Mouse (Mus musculus) forebrain, embryonic 11.5 days (tissue): Measurements from ENCODE around the gene Tekt2. TPM values are rescaled to one million over a fixed set of nuclear protein-coding genes. Genes with fewer than 3 reads are reported as not detected.

Experiments used
- ATAC-seq: fragments of 200-750 bp; cut with Nextera tagmentation; replicated peaks from 2 replicates; pipeline ENCODE4 v1.8.0; 2017; ENCODE audit warnings: moderate TSS enrichment; ENCODE audit not compliant: low FRiP score
- DNase-seq: peaks from one replicate; pipeline ENCODE4 v3.0.0-alpha.2; 2017; ENCODE audit warnings: low spot score
- H3K27ac ChIP-seq: fragments of 300-500 bp; sonication (generic); 2 replicates; pipeline ENCODE4 v1.5.1; 2014; ENCODE audit warnings: low read depth, low read length
- H3K27me3 ChIP-seq: fragments of 300-500 bp; sonication (generic); 2 replicates; pipeline ENCODE4 v1.6.1; 2014; ENCODE audit warnings: mild to moderate bottlenecking, low read length, mixed read lengths; ENCODE audit not compliant: control insufficient read depth, insufficient read depth
- H3K36me3 ChIP-seq: fragments of 300-500 bp; sonication (generic); 2 replicates; pipeline ENCODE4 v1.6.1; 2014; ENCODE audit warnings: mild to moderate bottlenecking, low read length, moderate library complexity, mixed read lengths; ENCODE audit not compliant: control insufficient read depth, insufficient read depth
- H3K4me1 ChIP-seq: fragments of 300-500 bp; sonication (generic); replicated peaks from 2 replicates; pipeline ENCODE4 v1.6.1; 2014; ENCODE audit warnings: low read length, mixed read lengths; ENCODE audit not compliant: control insufficient read depth, insufficient read depth
- H3K4me2 ChIP-seq: fragments of 300-500 bp; sonication (generic); 2 replicates; pipeline ENCODE4 v1.6.1; 2014; ENCODE audit warnings: low read depth, mild to moderate bottlenecking, low read length, moderate library complexity, mixed read lengths; ENCODE audit not compliant: severe bottlenecking
- H3K4me3 ChIP-seq: fragments of 300-500 bp; sonication (generic); 2 replicates; pipeline ENCODE4 v1.5.1; 2014; ENCODE audit warnings: low read depth, low read length
- H3K9ac ChIP-seq: fragments of 300-500 bp; sonication (generic); 2 replicates; pipeline ENCODE4 v1.6.1; 2014; ENCODE audit warnings: low read length
- H3K9me3 ChIP-seq: fragments of 300-500 bp; sonication (generic); 2 replicates; pipeline ENCODE4 v1.6.1; 2016; ENCODE audit warnings: low read length, mixed read lengths; ENCODE audit not compliant: control insufficient read depth
- WGBS: fragments of 180-500 bp; shearing (Covaris S2); extraction: QIAGEN DNeasy Blood & Tissue Kit; methylation state at CpG from one replicate; pipeline ENCODE4 v1.1.7; 2014; 5-methylcytosine and 5-hydroxymethylcytosine counted together
- polyA plus RNA-seq: library from polyadenylated mRNA; unstranded; fragments of >200 nt; fragmentation: Nextera tagmentation; extraction: Ambion mirVana; gene quantifications from 2 replicates; pipeline ENCODE4 v1.2.1, GENCODE M21; 2014

Tekt2 gene
- polyA plus RNA-seq, 1 experiment from 2014 or later = 4.9 TPM

DNA sequence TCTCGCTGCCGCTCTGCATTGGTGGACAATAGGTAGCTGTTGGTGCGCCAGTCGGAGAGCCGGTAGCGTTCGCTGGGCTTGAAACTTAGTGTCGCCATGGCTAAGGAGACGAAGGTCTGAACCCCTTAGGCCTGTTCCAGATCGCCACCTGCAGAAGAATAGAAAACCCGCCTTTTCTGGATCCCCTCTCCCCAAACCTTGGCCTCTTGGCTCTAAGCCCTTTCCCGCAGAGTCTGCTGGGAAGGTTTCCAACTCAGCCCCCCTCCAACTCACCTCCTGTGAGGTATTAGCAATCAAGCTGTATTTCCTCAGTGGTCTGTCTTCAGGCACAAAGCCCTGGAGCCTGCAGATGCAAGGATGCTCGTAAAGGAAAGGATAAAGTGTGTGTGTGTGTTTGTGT, 627 bp downstream of the Tekt2 start:
- 15% methylated on average over 13 of the region's 13 CpGs for WGBS
- H3K9ac ChIP-seq = no peak overlapping the region; the same call in none of the 2 replicates

DNA sequence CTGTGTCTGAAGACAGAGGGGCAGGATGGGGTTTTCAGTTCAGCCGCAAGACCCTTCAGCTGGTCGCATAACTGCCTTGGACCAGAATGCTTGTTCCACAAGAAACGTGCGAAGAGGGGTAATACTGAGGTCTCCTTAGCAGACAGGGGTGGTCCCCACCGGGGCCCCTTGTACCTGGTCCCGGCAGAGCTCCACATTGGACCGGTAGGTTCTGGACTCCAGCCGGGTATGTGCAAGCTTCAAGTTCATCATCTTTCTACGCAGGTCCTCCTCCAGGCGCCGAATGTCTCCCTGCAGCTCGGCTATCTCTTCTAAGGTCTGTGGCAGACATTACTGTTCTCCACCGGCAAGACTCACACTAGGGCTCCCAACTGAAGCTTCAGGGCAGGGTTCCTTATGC, 2.8 kb downstream of the Tekt2 start:
- no peak for ATAC-seq

More for the DNA sequence above, 627 bp downstream of the Tekt2 start:
- Histone ChIP-seq H3K27ac (no peak overlapping the region), H3K27me3 (peaks cover 14% of the 10 kb centered on the region; the same call in 1 of the 2 replicates), H3K36me3 (no peaks in the 10 kb centered on the region), H3K9me3 (no peaks in the 10 kb centered on the region), H3K4me3 (no peak overlapping the region), H3K4me2 (no peak overlapping the region), H3K4me1 (peaks cover 6% of the 10 kb centered on the region; the same call in 1 of the 2 replicates)
- DNase-seq (no peak), ATAC-seq (no peak)

DNA sequence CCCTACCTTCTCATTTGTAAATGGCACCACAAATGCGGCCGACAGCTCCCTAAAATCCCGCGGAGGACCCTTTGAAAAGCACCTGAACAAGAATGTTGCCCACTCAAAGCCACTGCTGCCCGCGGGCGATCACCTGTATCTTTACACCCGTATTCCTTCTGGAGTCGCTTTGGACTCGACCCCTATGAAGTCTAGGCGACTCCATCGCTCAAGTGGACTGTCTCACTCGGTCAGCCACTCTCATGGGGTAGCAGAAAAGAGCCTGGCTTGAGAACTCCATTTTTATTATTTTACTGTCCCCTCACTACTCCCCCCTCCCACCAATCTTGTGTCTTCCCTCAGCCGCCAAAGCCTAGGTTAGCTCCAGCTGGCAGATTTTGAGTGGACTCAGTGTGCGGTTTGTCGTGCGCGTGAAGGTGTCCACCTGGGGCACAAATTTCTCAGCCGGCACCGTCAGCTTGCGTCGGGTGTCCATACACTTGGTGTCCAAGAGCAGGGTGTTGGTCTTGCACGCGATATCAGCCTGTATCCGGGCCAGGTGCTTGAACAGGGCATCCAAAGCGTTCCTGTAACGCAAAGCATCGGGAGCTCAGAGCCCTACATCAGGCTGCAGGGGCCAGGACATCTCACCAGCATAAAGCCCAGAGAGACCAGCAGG, 3.5 kb downstream of the Tekt2 start:
- Histone ChIP-seq H3K9ac (no peak overlapping the region), H3K4me3 (peak overlapping the region; percentile 84), H3K27ac (no peak overlapping the region), H3K4me2 (peak overlapping the region; percentile 62), H3K36me3 (peaks cover 2% of the 10 kb centered on the region), H3K4me1 (peaks cover 6% of the 10 kb centered on the region; the same call in 1 of the 2 replicates), H3K9me3 (no peaks in the 10 kb centered on the region), H3K27me3 (peaks cover 14% of the 10 kb centered on the region; the same call in 1 of the 2 replicates)
- ATAC-seq = no peak; the same call in 1 of the 2 replicates
- no peak for DNase-seq
- WGBS = 54% methylated on average over 28 of the region's 28 CpGs

More for the DNA sequence above, 2.8 kb downstream of the Tekt2 start:
- no peaks in the 10 kb centered on the region; the same call in 1 of the 2 replicates for H3K36me3 ChIP-seq
- H3K4me3 ChIP-seq = no peak overlapping the region
- no peak overlapping the region for H3K27ac ChIP-seq
- H3K4me1 ChIP-seq = peaks cover 6% of the 10 kb centered on the region; the same call in 1 of the 2 replicates
- peaks cover 14% of the 10 kb centered on the region; the same call in 1 of the 2 replicates for H3K27me3 ChIP-seq
- no peaks in the 10 kb centered on the region for H3K9me3 ChIP-seq
- no peak overlapping the region for H3K4me2 ChIP-seq
- no peak for DNase-seq
- H3K9ac ChIP-seq = no peak overlapping the region
- WGBS = 94% methylated on average over 13 of the region's 13 CpGs

DNA sequence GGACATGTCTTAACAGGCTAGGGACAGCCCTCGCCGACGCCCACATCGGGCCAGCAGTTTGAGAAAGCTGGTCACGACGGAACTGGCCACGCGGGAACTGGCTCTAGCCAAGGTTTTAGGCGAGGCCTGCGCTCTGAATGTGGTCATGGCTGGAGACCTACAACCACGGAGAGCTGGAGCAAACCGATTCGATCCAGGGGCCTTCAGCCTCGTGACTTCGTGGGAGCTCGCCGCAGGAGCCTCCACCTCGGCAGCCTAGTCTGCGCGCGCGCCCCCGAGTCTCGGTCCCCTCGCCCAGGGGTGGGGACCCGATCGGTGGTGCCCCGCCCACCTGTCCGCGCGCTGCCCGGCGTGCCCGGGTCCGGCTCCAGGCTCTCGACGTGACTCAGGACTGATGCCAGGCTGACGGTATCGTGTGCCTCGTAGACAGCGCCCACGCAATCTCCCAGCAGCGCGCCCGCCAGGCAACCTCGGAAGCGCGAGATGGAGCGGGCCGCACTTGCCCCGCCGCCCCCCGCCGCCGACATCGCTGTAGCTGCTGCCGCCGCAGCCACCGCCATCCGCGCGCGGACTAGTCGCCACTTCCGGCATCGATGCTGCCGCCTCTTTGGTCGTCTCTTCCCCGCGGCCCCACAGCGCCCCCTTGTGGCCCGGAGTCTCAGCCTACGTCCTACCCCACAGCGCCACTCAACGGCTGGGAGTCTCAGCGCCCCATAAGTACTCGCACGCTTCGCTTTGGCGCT, 4.2 kb downstream of the Tekt2 start, which contains the start of gene Adprhl2:
Gene Adprhl2, minus strand, starts transcription at position 593 of the 743 bp plus-strand sequence.
- no peaks in the 10 kb centered on the region for H3K9me3 ChIP-seq
- peak; percentile 85 for ATAC-seq
- peak within 1 kb of the TSS; percentile 84 for H3K4me3 ChIP-seq
- DNase-seq = peak; percentile 100
- WGBS = under 1% methylated on average over 79 of the region's 80 CpGs
- H3K36me3 ChIP-seq = peaks cover 3% of the 10 kb centered on the region
- peak within 1 kb of the TSS; percentile 50; the same call in 1 of the 2 replicates for H3K27ac ChIP-seq
- H3K4me2 ChIP-seq = peak within 1 kb of the TSS; percentile 62
- peaks cover 14% of the 10 kb centered on the region; the same call in 1 of the 2 replicates for H3K27me3 ChIP-seq
- peak within 1 kb of the TSS; percentile 84 for H3K9ac ChIP-seq
- peaks cover 6% of the 10 kb centered on the region; the same call in 1 of the 2 replicates for H3K4me1 ChIP-seq

DNA sequence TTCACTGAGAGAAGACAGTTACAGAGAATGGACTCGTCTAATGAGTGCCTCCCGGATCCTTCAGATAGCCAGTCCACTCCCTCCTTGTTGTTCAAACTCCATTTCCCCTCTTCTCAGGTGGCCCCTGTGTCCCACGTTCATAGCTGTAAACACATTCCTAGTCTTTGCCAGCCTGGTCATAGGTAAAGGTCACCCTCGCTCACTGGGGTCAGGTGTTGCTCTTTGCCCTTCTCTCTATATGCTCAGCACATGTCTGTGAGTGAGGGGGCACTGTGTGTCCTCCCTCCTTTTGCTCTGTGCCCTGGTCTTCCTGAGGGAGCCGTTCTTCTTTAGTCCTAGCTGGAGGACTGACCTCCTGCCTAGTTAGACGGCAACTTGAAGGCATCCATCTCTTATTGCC, 5.7 kb downstream of the Tekt2 start:
- H3K27ac ChIP-seq = no peak overlapping the region
- peaks cover 6% of the 10 kb centered on the region; the same call in 1 of the 2 replicates for H3K27me3 ChIP-seq
- H3K36me3 ChIP-seq = peaks cover 6% of the 10 kb centered on the region
- 88% methylated on average over 6 of the region's 6 CpGs for WGBS
- no peak for DNase-seq
- no peak overlapping the region for H3K4me3 ChIP-seq
- H3K4me1 ChIP-seq = peaks cover 6% of the 10 kb centered on the region; the same call in 1 of the 2 replicates
- no peaks in the 10 kb centered on the region for H3K9me3 ChIP-seq
- ATAC-seq = no peak
- no peak overlapping the region for H3K4me2 ChIP-seq
- H3K9ac ChIP-seq = no peak overlapping the region

DNA sequence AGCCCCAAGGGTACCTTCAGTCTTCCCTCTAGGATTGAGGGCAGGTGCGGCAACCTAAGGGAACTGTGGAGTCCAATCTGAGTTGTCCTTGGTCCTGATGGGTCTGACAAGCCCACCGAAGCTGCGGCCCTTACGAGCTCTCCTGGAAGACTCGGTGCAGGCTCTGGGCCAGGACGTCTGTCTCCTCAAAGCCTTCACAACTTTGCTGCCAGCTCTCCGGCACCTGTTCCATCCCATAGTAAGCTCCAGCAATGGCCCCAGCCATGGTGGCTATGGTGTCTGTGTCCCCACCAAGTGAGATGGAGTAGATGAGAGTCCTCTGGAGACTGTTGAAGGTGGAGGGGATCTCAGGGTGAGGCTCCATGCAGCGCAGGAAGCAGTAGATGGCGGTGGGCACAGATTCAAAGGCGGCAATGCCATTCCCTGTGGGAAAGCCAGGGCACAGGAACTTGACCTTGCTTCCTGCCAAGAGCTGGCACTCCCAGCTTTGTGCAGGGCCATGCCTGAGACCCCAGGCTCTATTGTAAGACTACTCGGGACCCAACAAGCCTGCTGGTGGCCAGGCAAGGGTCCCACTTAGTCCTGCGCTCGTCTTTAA, 8.9 kb downstream of the Tekt2 start:
- H3K4me1 ChIP-seq = peaks cover 3% of the 10 kb centered on the region; the same call in 1 of the 2 replicates
- no peaks in the 10 kb centered on the region for H3K27me3 ChIP-seq
- H3K4me2 ChIP-seq = no peak overlapping the region
- H3K9me3 ChIP-seq = no peaks in the 10 kb centered on the region
- peaks cover 6% of the 10 kb centered on the region for H3K36me3 ChIP-seq
- DNase-seq (no peak), ATAC-seq (no peak)
- no peak overlapping the region for H3K9ac ChIP-seq
- no peak overlapping the region for H3K27ac ChIP-seq
- 94% methylated on average over 13 of the region's 13 CpGs for WGBS
- no peak overlapping the region for H3K4me3 ChIP-seq

DNA sequence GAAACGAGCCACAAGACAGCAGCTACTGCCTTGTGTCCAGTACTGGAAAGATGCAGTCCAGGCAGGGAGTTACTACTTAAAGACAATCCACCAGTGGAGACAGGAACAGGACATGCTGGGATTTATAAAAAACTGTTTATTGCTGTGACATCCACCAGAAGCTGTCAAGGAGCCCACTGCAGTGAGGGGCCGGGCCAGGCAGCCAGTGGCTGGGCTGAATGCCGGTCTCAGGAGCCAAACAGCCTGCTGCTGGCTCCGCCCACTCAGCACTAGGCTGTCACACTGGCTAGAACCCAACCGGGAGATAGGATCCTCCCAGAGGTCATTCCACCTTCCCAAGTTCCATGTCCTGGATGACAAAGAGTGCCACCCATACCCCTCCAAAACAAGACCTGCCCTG, 9.6 kb downstream of the Tekt2 start:
- Histone ChIP-seq H3K27ac (no peak overlapping the region), H3K9ac (no peak overlapping the region), H3K4me2 (no peak overlapping the region), H3K9me3 (no peaks in the 10 kb centered on the region), H3K4me1 (peaks cover 3% of the 10 kb centered on the region; the same call in 1 of the 2 replicates), H3K36me3 (peaks cover 6% of the 10 kb centered on the region), H3K27me3 (no peaks in the 10 kb centered on the region), H3K4me3 (no peak overlapping the region)
- ATAC-seq (no peak), DNase-seq (no peak)
- 56% methylated on average over 5 of the region's 5 CpGs for WGBS

DNA sequence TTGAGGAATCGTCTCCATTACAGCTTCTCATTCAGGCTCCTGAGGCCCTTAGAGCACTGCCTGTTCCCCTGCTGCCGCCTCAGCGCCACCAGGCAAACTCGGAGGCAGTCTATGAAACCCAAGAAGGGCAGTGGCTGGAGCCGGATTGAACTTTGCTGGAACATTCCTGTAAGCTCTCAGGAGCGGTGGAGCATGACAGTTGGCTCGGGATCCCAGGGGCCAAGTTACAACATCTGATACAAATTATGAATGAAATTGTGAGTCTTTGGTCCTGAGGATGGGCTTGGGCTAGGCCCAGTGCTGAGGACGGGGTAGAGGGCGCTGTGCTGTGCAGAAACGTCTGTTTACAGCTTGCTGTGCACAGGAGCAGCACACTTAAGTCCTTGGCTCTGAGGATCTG, 11.1 kb downstream of the Tekt2 start:
- Histone ChIP-seq H3K36me3 (peaks cover 6% of the 10 kb centered on the region), H3K4me2 (no peak overlapping the region), H3K9me3 (no peaks in the 10 kb centered on the region), H3K4me1 (peaks cover 2% of the 10 kb centered on the region; the same call in 1 of the 2 replicates), H3K9ac (no peak overlapping the region), H3K27me3 (no peaks in the 10 kb centered on the region), H3K27ac (no peak overlapping the region), H3K4me3 (no peak overlapping the region)
- WGBS = 53% methylated on average over 10 of the region's 10 CpGs
- no peak for ATAC-seq
- no peak for DNase-seq
